Mouse (Mus musculus) CH12.LX (cell line): ENCODE data around the gene Gm1043. TPM values are rescaled to one million over a fixed set of nuclear protein-coding genes. Genes with fewer than 3 reads are reported as not detected.

Experiments
- DNase-seq: peaks from one replicate; pipeline ENCODE4 v3.0.0-alpha.2; 2013; ENCODE audit errors: extremely low read depth
- H3K27ac ChIP-seq: 2 replicates; pipeline ENCODE4 v1.5.1; 2012; ENCODE audit warnings: low read depth, mild to moderate bottlenecking, control low read depth, moderate library complexity; ENCODE audit not compliant: insufficient read depth
- H3K27me3 ChIP-seq: replicated peaks from 2 replicates; pipeline ENCODE3; 2012; ENCODE audit warnings: inconsistent platforms
- H3K36me3 ChIP-seq, 2 experiments: replicated peaks in 1 of 2; 2 replicates each; pipeline versions ENCODE3 to v1.6.1; 2012; ENCODE audit warnings: inconsistent platforms in 1 of 2, low read length in 1 of 2, mild to moderate bottlenecking in 1 of 2, mixed read lengths in 1 of 2, moderate library complexity in 1 of 2; ENCODE audit not compliant: control insufficient read depth in 1 of 2, insufficient read depth in 1 of 2
- H3K4me1 ChIP-seq, 2 experiments: 2 replicates each; pipeline ENCODE4 v1.6.1; 2012; ENCODE audit warnings: inconsistent platforms in 1 of 2, moderate library complexity in 1 of 2; ENCODE audit not compliant: insufficient read depth in 2 of 2, control insufficient read depth in 1 of 2
- H3K4me2 ChIP-seq: 2 replicates; pipeline ENCODE4 v1.6.1; 2012; ENCODE audit warnings: low read depth, mild to moderate bottlenecking, control low read depth; ENCODE audit not compliant: poor library complexity, insufficient read depth, severe bottlenecking
- H3K4me3 ChIP-seq, 3 experiments: fragments of 150-350 bp in 1 of 3; sonication (generic) in 1 of 3; replicated peaks in 1 of 3; 2 replicates each; pipeline versions ENCODE3 to v1.5.1; 2011 to 2012; ENCODE audit warnings: low read depth in 2 of 3, low read length in 2 of 3, mild to moderate bottlenecking in 2 of 3, moderate library complexity in 2 of 3, control low read depth in 1 of 3, improper control_type of control experiment in 1 of 3, inconsistent platforms in 1 of 3, mixed read lengths in 1 of 3; ENCODE audit not compliant: poor library complexity in 1 of 3
- H3K79me2 ChIP-seq: replicated peaks from 2 replicates; pipeline ENCODE4 v1.6.1; 2012; ENCODE audit warnings: mild to moderate bottlenecking, moderate library complexity; ENCODE audit not compliant: control insufficient read depth, poor library complexity, insufficient read depth, severe bottlenecking; ENCODE audit errors: extremely low read depth
- H3K9ac ChIP-seq: 2 replicates; pipeline ENCODE4 v1.6.1; 2012; ENCODE audit warnings: low read depth, mild to moderate bottlenecking, control low read depth, moderate library complexity; ENCODE audit not compliant: insufficient read depth
- H3K9me3 ChIP-seq: replicated peaks from 2 replicates; pipeline ENCODE3; 2012; ENCODE audit warnings: low read length, inconsistent platforms, mixed read lengths
- BHLHE40 ChIP-seq: IDR thresholded peaks from 2 replicates; pipeline ENCODE4 v1.6.1; 2011; ENCODE audit warnings: mild to moderate bottlenecking, low read depth, low read length, improper control_type of control experiment
- CHD1 ChIP-seq: IDR thresholded peaks from 2 replicates; pipeline ENCODE4 v1.6.1; 2012; ENCODE audit warnings: low read depth, low read length, improper control_type of control experiment, inconsistent platforms
- EP300 ChIP-seq: IDR thresholded peaks from 2 replicates; pipeline ENCODE4 v1.6.1; 2011; ENCODE audit warnings: low read length, improper control_type of control experiment
- ETS1 ChIP-seq: conservative IDR thresholded peaks from 2 replicates; pipeline ENCODE4 v1.6.1; 2012; ENCODE audit warnings: low read depth, mild to moderate bottlenecking, inconsistent platforms, low read length, improper control_type of control experiment, moderate library complexity
- GABPA ChIP-seq: IDR thresholded peaks from 2 replicates; pipeline ENCODE4 v1.6.1; 2012; ENCODE audit warnings: low read depth, low read length, improper control_type of control experiment, inconsistent platforms; ENCODE audit not compliant: insufficient replicate concordance
- KAT2A ChIP-seq: IDR thresholded peaks from 2 replicates; pipeline ENCODE4 v1.6.1; 2012; ENCODE audit warnings: low read length, improper control_type of control experiment, inconsistent platforms; ENCODE audit not compliant: insufficient replicate concordance
- MAFK ChIP-seq: IDR thresholded peaks from 2 replicates; pipeline ENCODE4 v1.6.1; 2011; ENCODE audit warnings: low read length, improper control_type of control experiment; ENCODE audit not compliant: insufficient replicate concordance
- MAX ChIP-seq: IDR thresholded peaks from 2 replicates; pipeline ENCODE4 v1.6.1; 2011; ENCODE audit warnings: low read length, improper control_type of control experiment
- NRF1 ChIP-seq: IDR thresholded peaks from 2 replicates; pipeline ENCODE4 v1.6.1; 2014; ENCODE audit warnings: low read depth, mild to moderate bottlenecking, inconsistent platforms, low read length, improper control_type of control experiment, moderate library complexity
- PAX5 ChIP-seq: IDR thresholded peaks from 2 replicates; pipeline ENCODE4 v1.6.1; 2012; ENCODE audit warnings: low read length, inconsistent platforms, mixed read lengths
- POLR2A ChIP-seq: IDR thresholded peaks from 2 replicates; pipeline ENCODE4 v1.6.1; 2011; ENCODE audit warnings: low read depth, mild to moderate bottlenecking, improper control_type of control experiment, low read length
- POLR2AphosphoS2 ChIP-seq: IDR thresholded peaks from 2 replicates; pipeline ENCODE4 v1.6.1; 2011; ENCODE audit warnings: low read depth, low read length, improper control_type of control experiment
- RAD21 ChIP-seq: IDR thresholded peaks from 2 replicates; pipeline ENCODE4 v1.6.1; 2011; ENCODE audit warnings: low read depth, mild to moderate bottlenecking, low read length, improper control_type of control experiment, moderate library complexity
- SIN3A ChIP-seq: IDR thresholded peaks from 2 replicates; pipeline ENCODE4 v1.6.1; 2012; ENCODE audit warnings: low read length, improper control_type of control experiment, inconsistent platforms
- TBP ChIP-seq: conservative IDR thresholded peaks from 2 replicates; pipeline ENCODE4 v1.6.1; 2011; ENCODE audit warnings: low read depth, low read length, improper control_type of control experiment
- TCF12 ChIP-seq: IDR thresholded peaks from 2 replicates; pipeline ENCODE4 v1.6.1; 2014; ENCODE audit warnings: low read depth, mild to moderate bottlenecking, inconsistent platforms, low read length, improper control_type of control experiment
- UBTF ChIP-seq: IDR thresholded peaks from 2 replicates; pipeline ENCODE4 v1.6.1; 2012; ENCODE audit warnings: low read depth, mild to moderate bottlenecking, inconsistent platforms, low read length, improper control_type of control experiment, moderate library complexity
- ZKSCAN1 ChIP-seq: IDR thresholded peaks from 2 replicates; pipeline ENCODE4 v1.6.1; 2012; ENCODE audit warnings: low read depth, inconsistent platforms, low read length, improper control_type of control experiment, borderline replicate concordance
- ZMIZ1 ChIP-seq: IDR thresholded peaks from 2 replicates; pipeline ENCODE4 v1.6.1; 2012; ENCODE audit warnings: low read depth, mild to moderate bottlenecking, inconsistent platforms, low read length, improper control_type of control experiment
- dilution Hi-C: fragments of 300-500 bp; cut with MboI; formaldehyde crosslinking; loops from 2 replicates; pipeline ENCODE4 v1.14.3; 2020; ENCODE audit warnings: low sequenced_read_pairs; ENCODE audit not compliant: extremely low pct_unique_long_range_greater_than_20kb, extremely low pct_ligation_motif_present
- in situ Hi-C: fragments of 300-500 bp; cut with MboI; formaldehyde crosslinking; loops from 3 replicates; pipeline ENCODE4 v1.14.3; 2019; ENCODE audit warnings: low sequenced_read_pairs, low pct_ligation_motif_present, low pct_unique_long_range_greater_than_20kb, mixed read lengths
- polyA plus RNA-seq: library from polyadenylated mRNA; unstranded; fragments of >175 nt; gene quantifications from 2 replicates; pipeline ENCODE4 v1.2.1, GENCODE M21; 2012; ENCODE audit warnings: low read depth; ENCODE audit not compliant: insufficient read length
- total RNA-seq, 2 experiments: library from RNA; depleted of rRNA; stranded (reverse); fragments of 300-350 nt in 1 of 2; fragments of >200 nt in 1 of 2; gene quantifications; 2 replicates each; pipeline ENCODE4 v1.2.3; 2012 to 2014

Gene Gm1043
- total and polyA plus RNA-seq, 3 experiments: not detected

- Histone ChIP-seq H3K4me2 (no peak overlapping the region), H3K9me3 (no peaks in the 10 kb centered on the region), H3K27me3 (peaks cover 64% of the 10 kb centered on the region), H3K36me3 (no peaks in the 10 kb centered on the region), H3K9ac (no peak overlapping the region), H3K27ac (no peak overlapping the region), H3K4me3 (no peak overlapping the region), H3K79me2 (no peaks in the 10 kb centered on the region), H3K4me1 (no peaks in the 10 kb centered on the region; a peak in 1 of 4 replicates)
- in situ Hi-C loops (no loop called here), dilution Hi-C loops (no loop called here)
- TF ChIP-seq SIN3A: no peak
- TF ChIP-seq NRF1: no peak
- TF ChIP-seq POLR2AphosphoS2: no peak
- TF ChIP-seq TBP: no peak
- TF ChIP-seq POLR2A: no peak
- no peak for TF ChIP-seq RAD21
- no peak for TF ChIP-seq KAT2A
- no peak for TF ChIP-seq BHLHE40
- no peak for TF ChIP-seq GABPA
- no peak for TF ChIP-seq UBTF
- DNase-seq: no peak
These were observed 130.1 kb downstream of the Gm1043 start for GRCm38 (mm10) chr5:37215276-37215675.

- Histone ChIP-seq H3K36me3 (no peaks in the 10 kb centered on the region), H3K4me2 (peak overlapping the region; percentile 34; the same call in 1 of the 2 replicates), H3K27ac (no peak overlapping the region), H3K27me3 (peaks cover 57% of the 10 kb centered on the region), H3K4me1 (no peaks in the 10 kb centered on the region; a peak in 1 of 4 replicates), H3K79me2 (no peaks in the 10 kb centered on the region), H3K4me3 (no peak overlapping the region), H3K9ac (no peak overlapping the region), H3K9me3 (no peaks in the 10 kb centered on the region)
- dilution Hi-C loops (no loop called here), in situ Hi-C loops (no loop called here)
- no peak for TF ChIP-seq ZMIZ1
- no peak for TF ChIP-seq ZKSCAN1
- no peak for TF ChIP-seq PAX5
- no peak for TF ChIP-seq MAFK
- TF ChIP-seq ETS1: no peak
- DNase-seq: no peak
These were observed 134.4 kb downstream of the Gm1043 start for GRCm38 (mm10) chr5:37219615-37220014.

- TF ChIP-seq CHD1: no peak
- no peak for TF ChIP-seq POLR2AphosphoS2
- no peak for TF ChIP-seq TCF12
- no peak for TF ChIP-seq SIN3A
- TF ChIP-seq EP300: no peak
- no peak for TF ChIP-seq MAX
- TF ChIP-seq PAX5: no peak
- in situ Hi-C loops (no loop called here), dilution Hi-C loops (no loop called here)
- Histone ChIP-seq H3K4me1 (no peaks in the 10 kb centered on the region; a peak in 1 of 4 replicates), H3K27ac (no peak overlapping the region), H3K4me2 (no peak overlapping the region), H3K9ac (no peak overlapping the region), H3K9me3 (no peaks in the 10 kb centered on the region), H3K79me2 (no peaks in the 10 kb centered on the region), H3K4me3 (no peak overlapping the region), H3K27me3 (peaks cover 59% of the 10 kb centered on the region), H3K36me3 (no peaks in the 10 kb centered on the region)
- DNase-seq: no peak
These were observed 135.4 kb downstream of the Gm1043 start for GRCm38 (mm10) chr5:37220575-37220974.
